In the genomic region with DNA sequence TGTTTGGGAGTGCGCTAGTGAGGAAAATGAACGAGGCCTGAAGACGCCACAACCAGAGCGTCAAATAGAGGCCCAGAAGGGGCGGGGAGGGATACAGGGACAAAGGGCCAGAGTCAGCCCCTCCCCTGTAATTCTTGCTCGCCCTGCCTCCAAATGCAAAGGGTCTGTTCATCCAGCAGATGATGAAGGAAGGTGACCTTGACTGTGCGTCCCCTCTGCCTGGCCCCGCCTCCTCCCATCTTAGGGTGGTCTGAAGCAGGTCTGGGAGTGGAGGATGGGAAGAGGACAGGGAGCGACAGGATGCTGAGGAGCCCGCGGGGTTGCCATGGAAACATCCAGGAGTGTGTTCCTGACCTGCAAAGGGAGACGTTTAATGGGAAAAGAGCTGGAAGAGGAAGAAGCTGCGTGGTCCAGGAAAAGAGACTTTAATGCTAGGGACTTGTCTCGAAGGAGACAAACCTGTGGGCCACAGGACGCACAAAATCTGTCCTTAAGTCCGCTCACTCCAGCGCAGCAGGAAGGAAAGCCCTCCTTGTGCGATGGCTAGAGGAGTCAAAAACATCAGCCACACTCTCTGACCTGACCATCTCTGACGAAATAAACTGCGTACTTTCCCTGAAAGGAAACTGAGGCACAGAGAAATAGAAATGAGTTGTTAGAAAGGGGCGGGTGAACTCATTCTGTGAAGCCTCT, we compare ENCODE assay signal across 9 mouse cellular contexts. TPM values are rescaled to one million over a fixed set of nuclear protein-coding genes. Genes with fewer than 3 reads are reported as not detected.
DNase-seq lines count a peak whose midpoint lies in the region; ATAC-seq lines count a peak whose summit lies in the region.
"Had no signal": no experiment of that assay in that cellular context is flagged by ENCODE, and none has a peak within 500 bp of the region (broad histone marks: within the 10 kb centered on the region; RNA-seq: fewer than 3 reads in every experiment).

No protein-coding gene starts in this region.

- DNase-seq in intestine, embryonic 14.5 days (ENCODE audit: low spot score), result peak; percentile 67
- peak; percentile 30 for DNase-seq in embryonic facial prominence, embryonic 14.5 days (ENCODE audit: low spot score)
- peak; percentile 52 to 69 for DNase-seq in left cerebral cortex, adult 9 months (ENCODE audit: low spot score in 2 of 2)
- DNase-seq in retina, postnatal 1 day, result peak; percentile 83
- no peak for DNase-seq in adrenal gland, postnatal 14 days
- no peak for DNase-seq in urinary bladder, postnatal 14 days (ENCODE audit: low spot score)

- H3K36me3 ChIP-seq in intestine, embryonic 14.5 days (ENCODE audit: control insufficient read depth, insufficient read depth, low read length), result no peaks in the 10 kb centered on the region
- no peaks in the 10 kb centered on the region for H3K36me3 ChIP-seq in intestine, embryonic 16.5 days (ENCODE audit: control insufficient read depth, insufficient read depth, low read length)
- no peaks in the 10 kb centered on the region for H3K36me3 ChIP-seq in embryonic facial prominence, embryonic 14.5 days (ENCODE audit: control insufficient read depth, insufficient read depth, low read length)

- peak; percentile 65; the same call in 1 of the 2 replicates for ATAC-seq in intestine, embryonic 14.5 days (replicated peaks; ENCODE audit: low FRiP score, low TSS enrichment, low read depth)
- ATAC-seq in intestine, embryonic 16.5 days, result no peak
- peak; percentile 67; the same call in 1 of the 2 replicates for ATAC-seq in embryonic facial prominence, embryonic 14.5 days (ENCODE audit: low read depth)
- no peak for ATAC-seq in monocyte, adult 5-6 weeks (replicated peaks; ENCODE audit: insufficient number of reproducible peaks, low FRiP score, low TSS enrichment, poor library complexity, severe bottlenecking)
- ATAC-seq: Patski had no signal

- no peak overlapping the region for H3K9ac ChIP-seq in intestine, embryonic 14.5 days (ENCODE audit: low read length)
- no peak overlapping the region for H3K9ac ChIP-seq in intestine, embryonic 16.5 days (ENCODE audit: low read depth, low read length)
- H3K9ac ChIP-seq in embryonic facial prominence, embryonic 14.5 days (ENCODE audit: low read depth, low read length), result peak overlapping the region; percentile 57; the same call in 1 of the 2 replicates

- H3K4me3 ChIP-seq in intestine, embryonic 14.5 days (ENCODE audit: low read depth, low read length), result no peak overlapping the region
- no peak overlapping the region for H3K4me3 ChIP-seq in intestine, embryonic 16.5 days (ENCODE audit: low read length)
- peak overlapping the region; percentile 25 for H3K4me3 ChIP-seq in embryonic facial prominence, embryonic 14.5 days (ENCODE audit: low read depth, low read length)

- H3K27me3 ChIP-seq in intestine, embryonic 14.5 days (replicated peaks; ENCODE audit: control insufficient read depth, insufficient read depth, low read length), result 0 out of 2 replicates have a peak, but pooled peaks cover 6% of the 10 kb centered on the region
- peaks cover 8% of the 10 kb centered on the region for H3K27me3 ChIP-seq in intestine, embryonic 16.5 days (replicated peaks; ENCODE audit: control insufficient read depth, insufficient read depth, low read length)
- peaks cover 8% of the 10 kb centered on the region; the same call in 1 of the 2 replicates for H3K27me3 ChIP-seq in embryonic facial prominence, embryonic 14.5 days (replicated peaks; ENCODE audit: control insufficient read depth, insufficient read depth, low read length)

- H3K4me2 ChIP-seq in intestine, embryonic 14.5 days (ENCODE audit: low read length), result peak overlapping the region; percentile 36
- no peak overlapping the region; the same call in 1 of the 2 replicates for H3K4me2 ChIP-seq in intestine, embryonic 16.5 days (ENCODE audit: low read depth, low read length)
- H3K4me2 ChIP-seq in embryonic facial prominence, embryonic 14.5 days (ENCODE audit: low read depth, low read length), result peak overlapping the region; percentile 49

- 8% methylated on average over 21 of the region's 21 CpGs for WGBS in intestine, embryonic 14.5 days
- 8% methylated on average over 21 of the region's 21 CpGs for WGBS in intestine, embryonic 16.5 days
- WGBS in embryonic facial prominence, embryonic 14.5 days, result 6% methylated on average over 18 of the region's 21 CpGs

- no peak overlapping the region for H3K27ac ChIP-seq in intestine, embryonic 14.5 days (ENCODE audit: low read depth)
- no peak overlapping the region for H3K27ac ChIP-seq in intestine, embryonic 16.5 days (ENCODE audit: low read length)
- H3K27ac ChIP-seq in embryonic facial prominence, embryonic 14.5 days (replicated peaks; ENCODE audit: low read depth, low read length), result no peak overlapping the region; the same call in 1 of the 2 replicates

- H3K9me3 ChIP-seq in intestine, embryonic 14.5 days (ENCODE audit: control insufficient read depth, low read length), result no peaks in the 10 kb centered on the region
- H3K9me3 ChIP-seq in intestine, embryonic 16.5 days (ENCODE audit: control insufficient read depth, low read length), result no peaks in the 10 kb centered on the region
- no peaks in the 10 kb centered on the region for H3K9me3 ChIP-seq in embryonic facial prominence, embryonic 14.5 days (ENCODE audit: control insufficient read depth, low read length)

- peaks cover 16% of the 10 kb centered on the region; the same call in 1 of the 2 replicates for H3K4me1 ChIP-seq in intestine, embryonic 14.5 days (replicated peaks; ENCODE audit: control insufficient read depth, insufficient read depth, low read length)
- peaks cover 4% of the 10 kb centered on the region; the same call in 1 of the 2 replicates for H3K4me1 ChIP-seq in intestine, embryonic 16.5 days (ENCODE audit: control insufficient read depth, insufficient read depth, low read length)
- H3K4me1 ChIP-seq in embryonic facial prominence, embryonic 14.5 days (ENCODE audit: control insufficient read depth, insufficient read depth, low read length), result peaks cover 7% of the 10 kb centered on the region; the same call in 1 of the 2 replicates

RNA-seq across cellular contexts. Expression of gene Nrsn2, which starts 0.6 kb away (rescaled TPM):
- 3.9 and 4.5 TPM in 2 replicates for polyA plus RNA-seq in intestine, embryonic 14.5 days (2014; fragmentation: Nextera tagmentation; extraction: Ambion mirVana)
- polyA plus RNA-seq in intestine, embryonic 16.5 days (2015; fragmentation: Nextera tagmentation; extraction: Ambion mirVana), result 2.5 and 2.7 TPM in 2 replicates
- polyA plus RNA-seq in embryonic facial prominence, embryonic 14.5 days (2014; fragmentation: Nextera tagmentation; extraction: Ambion mirVana), result 2.5 and 2.7 TPM in 2 replicates
- 2.8 and 3.0 TPM in 2 replicates for total RNA-seq in adrenal gland, postnatal 14 days (2021)
- total RNA-seq in monocyte, adult 5-6 weeks (2017), result not detected in 3 replicates
- polyA plus RNA-seq: Patski had no signal

RNA-seq across cellular contexts. Expression of gene Sox12, which starts 22.1 kb away (rescaled TPM):
- polyA plus RNA-seq in intestine, embryonic 14.5 days (2014; fragmentation: Nextera tagmentation; extraction: Ambion mirVana), result 12.1 and 13.2 TPM in 2 replicates
- polyA plus RNA-seq in intestine, embryonic 16.5 days (2015; fragmentation: Nextera tagmentation; extraction: Ambion mirVana), result 3.5 and 3.6 TPM in 2 replicates
- 10.4 and 11.4 TPM in 2 replicates for polyA plus RNA-seq in embryonic facial prominence, embryonic 14.5 days (2014; fragmentation: Nextera tagmentation; extraction: Ambion mirVana)
- 14.7 and 16.0 TPM in 2 replicates for total RNA-seq in adrenal gland, postnatal 14 days (2021)
- 0.10 to 0.43 TPM in 2 of 3 replicates, not detected in the other for total RNA-seq in monocyte, adult 5-6 weeks (2017)

RNA-seq across cellular contexts. Expression of gene Trib3, which starts 32.0 kb away (rescaled TPM):
- polyA plus RNA-seq in intestine, embryonic 14.5 days (2014; fragmentation: Nextera tagmentation; extraction: Ambion mirVana), result 1.8 and 2.8 TPM in 2 replicates
- polyA plus RNA-seq in intestine, embryonic 16.5 days (2015; fragmentation: Nextera tagmentation; extraction: Ambion mirVana), result 4.4 and 7.1 TPM in 2 replicates
- 3.0 and 3.3 TPM in 2 replicates for polyA plus RNA-seq in embryonic facial prominence, embryonic 14.5 days (2014; fragmentation: Nextera tagmentation; extraction: Ambion mirVana)
- total RNA-seq in adrenal gland, postnatal 14 days (2021), result 4.5 and 6.0 TPM in 2 replicates
- total RNA-seq in monocyte, adult 5-6 weeks (2017), result not detected in 3 replicates

RNA-seq across cellular contexts. Expression of gene Zcchc3, which starts 39.0 kb away (rescaled TPM):
- polyA plus RNA-seq in intestine, embryonic 14.5 days (2014; fragmentation: Nextera tagmentation; extraction: Ambion mirVana), result 38.2 and 39.1 TPM in 2 replicates
- 20.7 and 21.2 TPM in 2 replicates for polyA plus RNA-seq in intestine, embryonic 16.5 days (2015; fragmentation: Nextera tagmentation; extraction: Ambion mirVana)
- polyA plus RNA-seq in embryonic facial prominence, embryonic 14.5 days (2014; fragmentation: Nextera tagmentation; extraction: Ambion mirVana), result 29.5 and 36.4 TPM in 2 replicates
- 8.3 and 9.9 TPM in 2 replicates for total RNA-seq in adrenal gland, postnatal 14 days (2021)
- 0.10 to 0.75 TPM in 2 of 3 replicates, not detected in the other for total RNA-seq in monocyte, adult 5-6 weeks (2017)

RNA-seq across cellular contexts. Expression of gene 6820408C15Rik, which starts 39.6 kb away (rescaled TPM):
- polyA plus RNA-seq in intestine, embryonic 14.5 days (2014; fragmentation: Nextera tagmentation; extraction: Ambion mirVana), result 0.51 and 0.86 TPM in 2 replicates
- polyA plus RNA-seq in intestine, embryonic 16.5 days (2015; fragmentation: Nextera tagmentation; extraction: Ambion mirVana), result 0.54 and 0.79 TPM in 2 replicates
- polyA plus RNA-seq in embryonic facial prominence, embryonic 14.5 days (2014; fragmentation: Nextera tagmentation; extraction: Ambion mirVana), result 0.87 and 5.1 TPM in 2 replicates
- 0.37 and 0.38 TPM in 2 replicates for total RNA-seq in adrenal gland, postnatal 14 days (2021)
- total RNA-seq in monocyte, adult 5-6 weeks (2017), result not detected in 3 replicates

Comparison
In these comparisons a context has a peak if more than half of its experiments do, and no peak if none do; other contexts are left out.
1. ATAC-seq: peak in intestine, embryonic 14.5 days (single experiment) and embryonic facial prominence, embryonic 14.5 days (single experiment); none in intestine, embryonic 16.5 days (single experiment) and monocyte, adult 5-6 weeks (single experiment).
2. DNase-seq: peak in intestine, embryonic 14.5 days (single experiment), embryonic facial prominence, embryonic 14.5 days (single experiment), left cerebral cortex, adult 9 months (2 of 2) and retina, postnatal 1 day (single experiment); none in adrenal gland, postnatal 14 days (single experiment) and urinary bladder, postnatal 14 days (single experiment).